Mouse (Mus musculus) bone marrow, adult 2 months (tissue): ENCODE measurements around the gene Anxa2.

Experiments used
- CTCF ChIP-seq: fragments of 200-500 bp; IDR thresholded peaks from 2 replicates; pipeline ENCODE4 v1.5.1; 2011; ENCODE audit warnings: low read length, control low read depth; ENCODE audit not compliant: control insufficient read depth, insufficient read depth
- POLR2A ChIP-seq: fragments of 200-500 bp; IDR thresholded peaks from 2 replicates; pipeline ENCODE4 v1.6.1; 2011; ENCODE audit warnings: low read depth, mild to moderate bottlenecking, control low read depth, low read length, borderline replicate concordance; ENCODE audit not compliant: control insufficient read depth

DNA sequence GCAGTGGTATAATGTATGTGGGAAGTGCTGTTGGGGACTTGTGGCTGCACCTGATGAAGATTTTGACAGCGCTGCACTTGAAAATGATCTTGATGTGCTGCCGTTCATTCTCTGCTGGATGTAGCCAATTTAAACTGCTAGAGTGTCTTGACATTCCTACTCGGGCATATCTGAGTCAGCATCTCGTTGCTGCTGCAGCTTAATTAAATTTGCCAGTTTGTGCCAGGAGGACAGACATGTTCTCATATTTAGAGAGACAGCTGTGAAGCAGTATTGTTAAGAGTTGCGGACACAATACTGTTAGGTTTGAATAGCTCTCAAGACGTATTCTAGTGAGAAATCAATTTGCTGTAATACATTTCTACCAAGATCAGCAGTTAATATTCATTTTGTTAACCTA, 48.7 kb upstream of the Anxa2 start:
- TF ChIP-seq CTCF (no peak), POLR2A (no peak)
